In the genomic region with DNA sequence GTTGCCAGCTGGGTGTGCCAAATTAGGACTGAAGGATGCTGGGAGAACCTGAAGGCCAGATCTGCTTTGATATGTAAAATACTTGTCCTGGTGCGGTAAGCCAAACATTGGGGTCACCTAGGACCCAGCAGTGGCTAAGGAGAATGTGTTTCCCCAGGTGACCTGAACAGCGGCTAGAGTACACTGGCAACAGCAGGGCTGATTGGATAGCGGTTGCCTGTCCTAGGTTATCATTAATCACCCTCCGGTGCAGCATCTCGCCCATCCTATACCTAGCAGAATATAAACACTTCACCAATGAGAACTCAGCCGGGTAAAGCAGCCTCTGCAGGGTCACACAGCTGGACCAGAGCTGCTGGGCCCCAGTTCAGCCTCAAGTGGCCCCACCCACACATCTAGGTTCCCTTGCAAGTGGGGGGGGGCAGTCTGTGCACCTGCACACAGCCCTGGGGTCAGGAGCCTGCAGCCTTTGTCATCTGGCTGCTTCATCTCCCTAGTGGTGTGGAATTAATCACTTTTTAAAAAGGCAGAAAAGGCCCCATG, we compare ENCODE assay signal across 8 mouse cellular contexts.
A peak's percentile ranks its signal among the peaks of the same experiment; 100 is the strongest.
DNase-seq lines count a peak whose midpoint lies in the region; ATAC-seq and TF ChIP-seq lines count a peak whose summit lies in the region.

No protein-coding gene starts in this region.

- peaks cover 8% of the 10 kb centered on the region for H3K4me1 ChIP-seq in lung, embryonic 14.5 days (ENCODE audit: insufficient read depth)
- peaks cover 14% of the 10 kb centered on the region for H3K4me1 ChIP-seq in forebrain, embryonic 12.5 days
- peaks cover 25% of the 10 kb centered on the region for H3K4me1 ChIP-seq in liver, embryonic 11.5 days (replicated peaks; ENCODE audit: control insufficient read depth, insufficient read depth, low read length)
- H3K4me1 ChIP-seq in stomach, embryonic 14.5 days (ENCODE audit: control insufficient read depth, insufficient read depth, low read length): peaks cover 18% of the 10 kb centered on the region; the same call in 1 of the 2 replicates

- H3K9ac ChIP-seq in lung, embryonic 14.5 days: no peak overlapping the region
- H3K9ac ChIP-seq in forebrain, embryonic 12.5 days: no peak overlapping the region
- H3K9ac ChIP-seq in liver, embryonic 11.5 days (ENCODE audit: low read depth, low read length): no peak overlapping the region
- no peak overlapping the region for H3K9ac ChIP-seq in stomach, embryonic 14.5 days (replicated peaks; ENCODE audit: low read depth, low read length)

- DNase-seq in lung, embryonic 14.5 days: no peak
- no peak for DNase-seq in lung, postnatal 10 days
- DNase-seq in liver, embryonic 11.5 days (ENCODE audit: low spot score): no peak
- DNase-seq in ovary, postnatal 36 days (ENCODE audit: low spot score): no peak
- DNase-seq in gastrocnemius, adult 18-20 months (ENCODE audit: low spot score): no peak
- no peak for DNase-seq in adrenal gland, adult 18-20 months (ENCODE audit: low spot score in 2 of 2)

- no peak for TF ChIP-seq CTCF in lung, embryonic 14.5 days (IDR thresholded peaks at IDR 0.05; ENCODE audit: low read depth)

- no peaks in the 10 kb centered on the region for H3K9me3 ChIP-seq in lung, embryonic 14.5 days (ENCODE audit: low read depth, low read length)
- no peaks in the 10 kb centered on the region for H3K9me3 ChIP-seq in forebrain, embryonic 12.5 days
- no peaks in the 10 kb centered on the region for H3K9me3 ChIP-seq in liver, embryonic 11.5 days (ENCODE audit: control insufficient read depth, low read length)
- H3K9me3 ChIP-seq in stomach, embryonic 14.5 days (ENCODE audit: control insufficient read depth, low read depth, low read length): no peaks in the 10 kb centered on the region

- peak; percentile 33; the same call in 1 of the 2 replicates for ATAC-seq in lung, embryonic 14.5 days (ENCODE audit: insufficient read depth)
- ATAC-seq in forebrain, embryonic 12.5 days (ENCODE audit: low FRiP score): peak; percentile 66
- peak; percentile 8; the same call in 1 of the 2 replicates for ATAC-seq in liver, embryonic 11.5 days (replicated peaks; ENCODE audit: low FRiP score)
- ATAC-seq in stomach, embryonic 14.5 days (ENCODE audit: insufficient number of reproducible peaks, insufficient read depth, low FRiP score, low read depth): peak; percentile 24; the same call in 1 of the 2 replicates

- no peak overlapping the region for H3K4me3 ChIP-seq in lung, embryonic 14.5 days (ENCODE audit: low read depth, low read length)
- H3K4me3 ChIP-seq in forebrain, embryonic 12.5 days (replicated peaks): no peak overlapping the region
- no peak overlapping the region for H3K4me3 ChIP-seq in liver, embryonic 11.5 days (ENCODE audit: low read depth, low read length)
- H3K4me3 ChIP-seq in stomach, embryonic 14.5 days (ENCODE audit: low read depth, low read length): no peak overlapping the region

- H3K27me3 ChIP-seq in lung, embryonic 14.5 days (ENCODE audit: insufficient read depth, low read length): no peaks in the 10 kb centered on the region
- H3K27me3 ChIP-seq in forebrain, embryonic 12.5 days: no peaks in the 10 kb centered on the region
- no peaks in the 10 kb centered on the region for H3K27me3 ChIP-seq in liver, embryonic 11.5 days (replicated peaks; ENCODE audit: control insufficient read depth, insufficient read depth, low read length)
- H3K27me3 ChIP-seq in stomach, embryonic 14.5 days (ENCODE audit: control insufficient read depth, insufficient read depth, low read length): no peaks in the 10 kb centered on the region

- H3K4me2 ChIP-seq in lung, embryonic 14.5 days: no peak overlapping the region
- H3K4me2 ChIP-seq in forebrain, embryonic 12.5 days: no peak overlapping the region
- H3K4me2 ChIP-seq in liver, embryonic 11.5 days: 0 out of 2 replicates have a peak overlapping the region, but pooled peaks have one; percentile 2
- no peak overlapping the region for H3K4me2 ChIP-seq in stomach, embryonic 14.5 days (replicated peaks; ENCODE audit: low read depth, low read length)

- H3K36me3 ChIP-seq in lung, embryonic 14.5 days (ENCODE audit: insufficient read depth): 0 out of 2 replicates have a peak, but pooled peaks cover 3% of the 10 kb centered on the region
- no peaks in the 10 kb centered on the region for H3K36me3 ChIP-seq in forebrain, embryonic 12.5 days (replicated peaks)
- H3K36me3 ChIP-seq in liver, embryonic 11.5 days (ENCODE audit: control insufficient read depth, insufficient read depth, low read length): no peaks in the 10 kb centered on the region
- no peaks in the 10 kb centered on the region for H3K36me3 ChIP-seq in stomach, embryonic 14.5 days (ENCODE audit: control insufficient read depth, insufficient read depth, low read length)

- 0 out of 2 replicates have a peak overlapping the region, but pooled peaks have one; percentile 30 for H3K27ac ChIP-seq in lung, embryonic 14.5 days (ENCODE audit: low read depth)
- H3K27ac ChIP-seq in forebrain, embryonic 12.5 days: no peak overlapping the region
- peak overlapping the region; percentile 4; the same call in 1 of the 2 replicates for H3K27ac ChIP-seq in liver, embryonic 11.5 days (ENCODE audit: low read depth, low read length)
- no peak overlapping the region for H3K27ac ChIP-seq in stomach, embryonic 14.5 days (ENCODE audit: low read length)

- 29% methylated on average over 6 of the region's 6 CpGs for WGBS in lung, embryonic 14.5 days
- WGBS in forebrain, embryonic 12.5 days: 22% methylated on average over 6 of the region's 6 CpGs
- WGBS in liver, embryonic 11.5 days: 54% methylated on average over 6 of the region's 6 CpGs
- WGBS in stomach, embryonic 14.5 days: 21% methylated on average over 6 of the region's 6 CpGs

Comparison
In these comparisons a context has a peak if more than half of its experiments do, and no peak if none do; other contexts are left out.
1. ATAC-seq: peak in every context shown above with its lines; median percentile 66 in forebrain, embryonic 12.5 days; 33 in lung, embryonic 14.5 days; 24 in stomach, embryonic 14.5 days; 8 in liver, embryonic 11.5 days.
2. H3K27ac ChIP-seq: peak in lung, embryonic 14.5 days (single experiment) and liver, embryonic 11.5 days (single experiment); none in forebrain, embryonic 12.5 days (single experiment) and stomach, embryonic 14.5 days (single experiment).